Mouse (Mus musculus): ENCODE data around the gene Nbdy. TPM values are rescaled to one million over a fixed set of nuclear protein-coding genes. Genes with fewer than 3 reads are reported as not detected.

Nbdy gene
- 32.7 TPM for polyA plus RNA-seq (2014; fragmentation: Illumina TruSeq; extraction: RNeasy Lipid Tissue Mini Kit (QIAGEN cat#74804); ENCODE audit: low read depth, low replicate concordance)

GRCm38 (mm10) chrX:153723110-153723916 is at the start of gene Nbdy:
Gene Nbdy (plus strand): TSS chrX:153723590.

GRCm38 (mm10) chrX:153695782-153696395 is 27.5 kb upstream of the Nbdy start, which contains the start of gene Kctd12b:
Gene Kctd12b (minus strand): TSS chrX:153696391.

Other genes with a start within 250 kb of the Nbdy start
- gene Ubqln2, start 225.4 kb upstream of the Nbdy start, polyA plus RNA-seq (2014; fragmentation: Illumina TruSeq; extraction: RNeasy Lipid Tissue Mini Kit (QIAGEN cat#74804); ENCODE audit: low read depth, low replicate concordance): 38.7 TPM
- not detected for gene Cypt3, start 165.0 kb upstream of the Nbdy start, polyA plus RNA-seq (2014; fragmentation: Illumina TruSeq; extraction: RNeasy Lipid Tissue Mini Kit (QIAGEN cat#74804); ENCODE audit: low read depth, low replicate concordance)
- gene Kctd12b, start 27.2 kb upstream of the Nbdy start, polyA plus RNA-seq (2014; fragmentation: Illumina TruSeq; extraction: RNeasy Lipid Tissue Mini Kit (QIAGEN cat#74804); ENCODE audit: low read depth, low replicate concordance): 20.2 TPM
- 2.5 TPM for gene Spin2c, start 108.6 kb downstream of the Nbdy start, polyA plus RNA-seq (2014; fragmentation: Illumina TruSeq; extraction: RNeasy Lipid Tissue Mini Kit (QIAGEN cat#74804); ENCODE audit: low read depth, low replicate concordance)